Mouse (Mus musculus): ENCODE measurements around the gene Gm15128.
"Not testable (repeated sequence)": the region's sequence is repeated elsewhere in the genome, so short reads cannot be mapped to it uniquely, and the experiment has no call there.

Gene Gm15128

GRCm38 (mm10) chrX:147765691-147766090, at the start of gene Gm15128:
Gene Gm15128, plus strand, starts transcription at chrX:147765991.
- DNase-seq: not testable (repeated sequence)

Measured in lung, adult 18-20 months (tissue).